Mouse (Mus musculus) embryonic facial prominence, embryonic 14.5 days (tissue): Measurements from ENCODE around the gene Wbp2. TPM values are rescaled to one million over a fixed set of nuclear protein-coding genes. Genes with fewer than 3 reads are reported as not detected.

Experiments
- ATAC-seq: fragments of 200-750 bp; cut with Nextera tagmentation; 2 replicates; pipeline ENCODE4 v1.8.0; 2017; ENCODE audit warnings: low read depth, moderate number of reproducible peaks, moderate TSS enrichment
- DNase-seq: peaks from one replicate; pipeline ENCODE4 v3.0.0-alpha.2; 2015; ENCODE audit warnings: low spot score
- H3K27ac ChIP-seq: fragments of 300-500 bp; sonication (generic); replicated peaks from 2 replicates; pipeline ENCODE4 v1.5.1; 2014; ENCODE audit warnings: low read depth, mild to moderate bottlenecking, low read length, moderate library complexity
- H3K27me3 ChIP-seq: fragments of 300-500 bp; sonication (generic); replicated peaks from 2 replicates; pipeline ENCODE4 v1.6.1; 2014; ENCODE audit warnings: low read length; ENCODE audit not compliant: control insufficient read depth, insufficient read depth
- H3K36me3 ChIP-seq: fragments of 300-500 bp; sonication (generic); 2 replicates; pipeline ENCODE4 v1.6.1; 2014; ENCODE audit warnings: low read length, mixed read lengths; ENCODE audit not compliant: control insufficient read depth, insufficient read depth
- H3K4me1 ChIP-seq: fragments of 300-500 bp; sonication (generic); 2 replicates; pipeline ENCODE4 v1.6.1; 2014; ENCODE audit warnings: antibody characterized with exemption, low read length; ENCODE audit not compliant: control insufficient read depth, insufficient read depth
- H3K4me2 ChIP-seq: fragments of 300-500 bp; sonication (generic); 2 replicates; pipeline ENCODE4 v1.6.1; 2014; ENCODE audit warnings: low read depth, mild to moderate bottlenecking, low read length, moderate library complexity, mixed read lengths
- H3K4me3 ChIP-seq: fragments of 300-500 bp; sonication (generic); 2 replicates; pipeline ENCODE4 v1.5.1; 2014; ENCODE audit warnings: low read depth, mild to moderate bottlenecking, low read length
- H3K9ac ChIP-seq: fragments of 300-500 bp; sonication (generic); 2 replicates; pipeline ENCODE4 v1.6.1; 2014; ENCODE audit warnings: low read depth, mild to moderate bottlenecking, low read length, moderate library complexity, mixed read lengths
- H3K9me3 ChIP-seq: fragments of 300-500 bp; sonication (generic); 2 replicates; pipeline ENCODE4 v1.6.1; 2016; ENCODE audit warnings: low read length; ENCODE audit not compliant: control insufficient read depth
- whole genome bisulfite sequencing: fragments of 180-500 bp; shearing (Covaris S2); extraction: QIAGEN DNeasy Blood & Tissue Kit; methylation state at CpG from one replicate; pipeline ENCODE4 v1.1.7; 2014; 5-methylcytosine and 5-hydroxymethylcytosine counted together
- polyA plus RNA-seq: library from polyadenylated mRNA; unstranded; fragments of >200 nt; fragmentation: Nextera tagmentation; extraction: Ambion mirVana; gene quantifications from 2 replicates; pipeline ENCODE4 v1.2.1, GENCODE M21; 2014

Wbp2 gene
- polyA plus RNA-seq, 1 experiment from 2014 or later, result 74.9 TPM

DNA sequence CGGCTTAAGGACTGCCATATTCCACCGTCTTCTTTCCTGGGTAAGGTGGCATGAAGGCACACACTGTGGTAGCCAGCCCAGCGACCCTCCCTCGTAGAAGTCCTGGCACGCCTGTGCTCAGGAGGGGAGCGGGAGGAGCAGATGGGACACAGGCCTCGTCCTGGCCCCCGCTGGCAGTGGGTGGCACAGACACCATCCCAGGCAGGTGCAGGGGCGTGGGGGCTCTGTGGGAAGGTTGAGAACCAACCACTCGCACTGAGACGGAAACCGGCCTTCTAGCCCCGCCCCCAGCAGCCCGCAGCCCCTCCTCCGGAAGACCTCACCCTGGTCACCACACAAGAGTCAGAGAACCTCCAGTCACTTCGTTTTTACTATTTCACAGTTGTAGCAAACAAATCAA is 8.6 kb downstream of the Wbp2 start:
- Histone ChIP-seq H3K9me3 (no peaks in the 10 kb centered on the region), H3K4me1 (peaks cover 6% of the 10 kb centered on the region; the same call in 1 of the 2 replicates), H3K9ac (peak overlapping the region; percentile 58), H3K36me3 (peaks cover 42% of the 10 kb centered on the region), H3K27me3 (no peaks in the 10 kb centered on the region), H3K4me2 (peak overlapping the region; percentile 46), H3K4me3 (peak overlapping the region; percentile 21), H3K27ac (peak overlapping the region; percentile 58; the same call in 1 of the 2 replicates)
- WGBS, result 10% methylated on average over 15 of the region's 16 CpGs
- DNase-seq (peak; percentile 36), ATAC-seq (no peak)

DNA sequence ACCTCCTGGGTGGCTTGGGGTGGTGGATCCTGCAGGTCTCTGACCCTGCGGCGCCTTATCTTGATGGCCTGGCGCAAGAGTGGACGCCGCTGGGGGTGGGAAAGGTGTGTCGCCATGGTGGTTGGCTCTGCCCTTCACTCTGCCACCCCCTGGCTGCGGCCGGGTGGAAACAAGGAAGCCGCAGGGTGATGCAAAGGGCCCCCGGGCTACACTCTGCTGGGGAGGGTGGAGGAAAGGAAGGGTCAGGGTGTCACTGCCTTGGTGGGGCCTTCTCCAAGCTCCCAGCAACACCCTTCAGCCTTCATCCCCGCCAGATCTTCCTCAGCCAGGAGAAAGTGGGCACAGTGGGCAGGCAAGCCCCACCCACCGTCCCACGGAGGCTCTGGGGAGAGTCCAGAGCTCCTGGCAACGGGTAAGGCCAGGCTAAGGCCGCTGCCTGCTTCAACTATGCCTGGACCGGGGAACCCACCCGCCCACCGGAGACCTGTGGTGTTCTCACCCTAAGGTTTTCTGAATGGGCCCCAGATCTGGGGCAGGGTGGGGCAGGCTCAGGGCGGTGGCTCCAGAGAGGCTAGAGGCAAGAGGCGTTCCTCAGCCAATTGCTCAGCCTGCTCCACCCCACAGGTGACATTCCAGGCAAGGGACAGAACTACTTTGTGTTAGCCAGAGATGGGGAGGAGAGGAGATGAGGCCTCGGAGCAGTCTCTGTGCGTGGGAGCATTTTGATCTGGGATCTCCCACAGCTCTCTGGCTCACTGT is 9.2 kb downstream of the Wbp2 start, which contains the start of gene Unc13d:
Gene Unc13d, minus strand, starts transcription at position 516 of the 759 bp plus-strand sequence.
- Histone ChIP-seq H3K4me2 (peak within 1 kb of the TSS; percentile 46), H3K9me3 (no peaks in the 10 kb centered on the region), H3K4me3 (peak within 1 kb of the TSS; percentile 21), H3K4me1 (peaks cover 6% of the 10 kb centered on the region; the same call in 1 of the 2 replicates), H3K9ac (peak within 1 kb of the TSS; percentile 58), H3K36me3 (peaks cover 37% of the 10 kb centered on the region), H3K27ac (peak within 1 kb of the TSS; percentile 58; the same call in 1 of the 2 replicates), H3K27me3 (no peaks in the 10 kb centered on the region)
- DNase-seq, result no peak
- peak; percentile 45; the same call in 1 of the 2 replicates for ATAC-seq
- 61% methylated on average over 21 of the region's 22 CpGs for WGBS

DNA sequence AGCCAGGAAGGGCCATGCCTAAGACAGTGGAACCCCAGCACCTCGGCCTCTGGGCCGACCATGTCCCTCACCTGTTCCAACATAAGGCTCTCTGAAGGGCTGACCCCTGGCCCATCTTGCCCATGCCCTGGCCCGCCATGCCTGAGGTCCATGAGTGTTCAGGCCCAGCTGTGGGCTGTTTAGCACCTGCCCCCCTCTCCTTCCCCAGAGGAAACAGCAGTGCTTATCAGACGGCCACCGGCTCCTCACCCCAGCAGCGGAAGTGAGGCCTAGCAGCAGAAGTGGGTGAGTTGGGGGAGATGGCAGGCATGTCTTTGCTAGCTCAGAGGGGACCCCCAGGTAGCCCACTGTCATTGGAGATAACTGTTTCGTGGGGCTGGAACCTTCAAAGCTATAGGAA is 10.0 kb downstream of the Wbp2 start:
- ATAC-seq (no peak), DNase-seq (no peak)
- H3K27ac ChIP-seq, result no peak overlapping the region
- no peak overlapping the region for H3K4me2 ChIP-seq
- WGBS, result 80% methylated on average over 7 of the region's 7 CpGs
- H3K4me1 ChIP-seq, result peaks cover 6% of the 10 kb centered on the region; the same call in 1 of the 2 replicates
- peak overlapping the region; percentile 19; the same call in 1 of the 2 replicates for H3K9ac ChIP-seq
- no peaks in the 10 kb centered on the region for H3K9me3 ChIP-seq
- H3K27me3 ChIP-seq, result no peaks in the 10 kb centered on the region
- H3K36me3 ChIP-seq, result peaks cover 29% of the 10 kb centered on the region
- H3K4me3 ChIP-seq, result no peak overlapping the region

DNA sequence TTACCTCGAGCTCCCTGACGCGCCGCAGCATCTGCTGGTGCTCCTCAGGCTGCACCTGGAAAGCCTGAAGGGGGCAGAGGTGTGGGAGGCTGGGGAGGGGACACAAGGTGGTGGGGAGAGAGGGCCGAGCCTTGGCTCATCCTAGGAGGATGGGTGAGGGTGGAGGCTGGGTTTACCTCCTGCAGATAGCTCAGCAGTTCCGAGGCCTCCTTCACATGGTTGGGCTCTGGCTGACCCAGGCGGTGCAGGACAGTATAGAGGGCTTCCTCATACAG is 10.6 kb downstream of the Wbp2 start:
- H3K4me2 ChIP-seq, result no peak overlapping the region
- peaks cover 6% of the 10 kb centered on the region; the same call in 1 of the 2 replicates for H3K4me1 ChIP-seq
- H3K27ac ChIP-seq, result no peak overlapping the region
- H3K4me3 ChIP-seq, result no peak overlapping the region
- DNase-seq (no peak), ATAC-seq (no peak)
- H3K27me3 ChIP-seq, result no peaks in the 10 kb centered on the region
- H3K36me3 ChIP-seq, result peaks cover 24% of the 10 kb centered on the region
- no peak overlapping the region for H3K9ac ChIP-seq
- 60% methylated on average over 5 of the region's 7 CpGs for WGBS
- no peaks in the 10 kb centered on the region for H3K9me3 ChIP-seq

DNA sequence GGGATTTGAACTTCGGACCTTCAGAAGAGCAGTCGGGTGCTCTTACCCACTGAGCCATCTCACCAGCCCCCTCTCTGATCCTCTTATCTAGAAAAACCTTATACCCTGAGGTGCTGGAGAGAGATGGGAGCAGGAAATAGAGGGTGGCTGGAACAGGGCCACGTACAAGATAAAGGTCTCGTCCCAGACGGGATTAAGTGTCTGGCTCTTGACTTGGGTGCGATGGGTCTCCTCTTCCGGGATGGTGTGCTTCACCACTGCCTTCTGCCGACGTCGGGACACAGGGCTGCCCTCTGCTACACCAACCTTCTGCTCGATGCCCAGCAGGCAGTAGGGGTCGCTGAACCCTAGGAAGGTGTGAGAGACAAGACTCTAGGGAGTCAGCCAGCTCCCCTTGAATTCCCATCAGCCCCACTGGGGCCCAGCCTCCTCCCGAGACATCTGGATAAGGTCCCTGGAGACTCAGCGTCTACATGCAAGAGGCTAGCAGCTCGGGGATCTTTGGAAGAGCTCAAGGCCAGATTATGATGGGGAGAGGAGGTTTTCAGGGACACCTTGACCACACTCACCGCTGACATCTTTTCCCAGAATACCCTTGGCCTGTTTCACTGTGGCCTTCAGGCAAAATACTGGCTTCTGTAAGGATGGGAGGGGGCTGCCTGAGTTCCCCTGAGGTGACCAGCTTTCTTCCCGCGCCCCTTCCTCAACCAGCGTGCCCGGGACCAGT is 11.1 kb downstream of the Wbp2 start:
- ATAC-seq (no peak), DNase-seq (no peak)
- Histone ChIP-seq H3K4me2 (no peak overlapping the region), H3K4me3 (no peak overlapping the region), H3K9me3 (no peaks in the 10 kb centered on the region), H3K36me3 (peaks cover 19% of the 10 kb centered on the region), H3K4me1 (peaks cover 6% of the 10 kb centered on the region; the same call in 1 of the 2 replicates), H3K27me3 (no peaks in the 10 kb centered on the region), H3K9ac (no peak overlapping the region), H3K27ac (no peak overlapping the region)
- WGBS, result 57% methylated on average over 20 of the region's 20 CpGs

DNA sequence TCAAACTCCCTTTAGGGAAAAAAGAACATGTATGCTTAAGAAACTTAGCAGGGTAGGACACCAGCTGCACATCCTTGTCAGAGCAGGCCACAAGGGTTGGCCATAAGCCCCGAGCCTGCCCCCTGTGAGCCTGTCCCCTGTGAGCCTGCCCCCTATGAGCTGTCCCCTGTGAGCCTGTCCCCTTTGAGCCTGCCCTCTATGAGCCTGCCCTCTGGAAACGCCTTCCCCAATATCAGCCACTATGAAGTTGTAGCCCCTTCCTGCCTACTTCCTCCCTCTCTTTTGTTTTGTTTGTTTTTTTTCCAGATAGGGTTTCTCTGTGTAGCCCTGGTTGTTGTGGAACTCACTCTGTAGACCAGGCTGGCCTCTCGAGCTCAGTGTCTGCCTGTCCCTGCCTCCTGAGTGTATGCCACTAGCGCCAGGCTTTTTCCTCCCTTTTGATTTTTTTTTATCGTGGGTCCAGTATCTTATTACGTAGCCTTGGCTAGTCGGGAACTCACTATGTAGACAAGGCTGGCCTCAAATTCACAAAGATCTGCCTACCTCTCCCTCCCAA is 12.3 kb downstream of the Wbp2 start:
- no peak for DNase-seq
- no peak overlapping the region for H3K4me3 ChIP-seq
- peaks cover 6% of the 10 kb centered on the region; the same call in 1 of the 2 replicates for H3K4me1 ChIP-seq
- 52% methylated on average over 7 of the region's 7 CpGs for WGBS
- no peaks in the 10 kb centered on the region for H3K27me3 ChIP-seq
- ATAC-seq, result no peak
- no peak overlapping the region for H3K9ac ChIP-seq
- no peak overlapping the region for H3K27ac ChIP-seq
- no peak overlapping the region for H3K4me2 ChIP-seq
- H3K9me3 ChIP-seq, result no peaks in the 10 kb centered on the region
- peaks cover 7% of the 10 kb centered on the region for H3K36me3 ChIP-seq

DNA sequence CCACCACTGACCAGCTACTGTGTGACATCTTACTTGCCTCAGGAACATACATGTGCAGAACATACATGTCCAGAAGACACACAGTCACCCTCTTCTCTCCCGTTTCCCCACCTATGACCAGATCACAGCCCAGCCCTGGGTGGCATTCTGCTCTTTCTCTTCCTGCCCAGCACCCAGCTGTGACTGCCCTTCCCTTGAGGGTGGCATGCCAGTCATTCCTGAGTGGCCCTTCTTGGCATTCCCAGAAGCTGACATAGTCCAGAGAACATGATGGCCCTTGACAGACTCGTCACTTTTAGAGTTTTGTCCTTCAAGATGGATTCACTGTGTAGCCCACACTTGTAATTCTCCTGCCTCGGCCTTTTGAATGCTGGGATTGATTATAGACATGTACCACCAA is 14.2 kb downstream of the Wbp2 start:
- 81% methylated on average over 3 of the region's 3 CpGs for WGBS
- Histone ChIP-seq H3K4me2 (no peak overlapping the region), H3K9ac (no peak overlapping the region), H3K4me1 (no peaks in the 10 kb centered on the region), H3K9me3 (no peaks in the 10 kb centered on the region), H3K36me3 (no peaks in the 10 kb centered on the region), H3K4me3 (no peak overlapping the region), H3K27ac (no peak overlapping the region), H3K27me3 (no peaks in the 10 kb centered on the region)
- no peak for DNase-seq
- ATAC-seq, result no peak

DNA sequence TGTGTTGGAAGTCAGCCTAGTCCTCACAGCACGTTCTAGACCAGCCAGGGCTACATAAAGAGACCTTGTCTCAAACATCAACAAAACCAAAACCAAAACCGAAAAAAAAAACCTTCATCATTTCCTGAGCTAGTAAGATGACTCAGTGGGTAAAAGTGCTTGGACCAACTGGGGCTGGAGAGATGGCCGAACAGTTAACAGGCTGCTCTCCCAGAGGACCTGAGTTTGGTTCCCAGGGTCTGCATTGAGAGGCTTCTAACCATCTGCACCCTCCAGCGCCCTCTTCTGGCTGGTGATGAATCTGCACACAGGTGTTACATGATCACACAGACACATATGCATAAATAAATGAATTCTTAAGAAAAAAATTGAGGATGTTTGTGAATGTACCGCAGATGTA is 15.3 kb downstream of the Wbp2 start:
- DNase-seq (no peak), ATAC-seq (no peak)
- H3K36me3 ChIP-seq, result no peaks in the 10 kb centered on the region
- no peak overlapping the region for H3K4me3 ChIP-seq
- H3K9me3 ChIP-seq, result no peaks in the 10 kb centered on the region
- no peaks in the 10 kb centered on the region for H3K27me3 ChIP-seq
- 61% methylated on average over 5 of the region's 5 CpGs for WGBS
- H3K9ac ChIP-seq, result no peak overlapping the region
- H3K27ac ChIP-seq, result no peak overlapping the region
- no peaks in the 10 kb centered on the region for H3K4me1 ChIP-seq
- H3K4me2 ChIP-seq, result no peak overlapping the region
